Mouse (Mus musculus): Measurements from ENCODE around the gene Fcrl5.
"Not testable (repeated sequence)": the region's sequence is repeated elsewhere in the genome, so short reads cannot be mapped to it uniquely, and the experiment has no call there.

Gene Fcrl5

GRCm38 (mm10) chr3:87435479-87435878, at the start of gene Fcrl5:
TSS of gene Fcrl5 (plus strand) at chr3:87435773.
- DNase-seq, result no peak

- no peak for DNase-seq
Measured at GRCm38 (mm10) chr3:87390935-87391334, 44.6 kb upstream of the Fcrl5 start.

DNA sequence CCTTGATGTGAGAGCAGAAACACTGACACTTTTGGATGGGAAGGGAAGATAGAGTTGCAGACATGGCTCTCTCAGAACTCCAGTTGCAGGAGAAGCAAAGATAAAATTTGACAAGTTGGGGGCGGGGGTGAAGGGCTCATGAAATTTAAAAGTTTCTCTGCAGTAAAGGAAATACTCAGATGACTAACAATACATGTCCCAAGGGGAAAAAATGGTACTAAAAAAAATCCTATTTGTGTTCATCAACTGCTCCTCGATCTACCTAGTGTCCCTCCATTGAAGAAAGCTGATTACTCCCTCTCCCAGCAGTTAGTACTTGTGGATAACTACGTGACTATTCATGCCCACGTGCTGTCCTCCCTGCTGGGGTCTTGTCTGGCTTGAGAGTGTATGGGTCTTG, 36.8 kb upstream of the Fcrl5 start:
- DNase-seq, result no peak

GRCm38 (mm10) chr3:87399906-87400305, 35.7 kb upstream of the Fcrl5 start:
- DNase-seq, result no peak

- DNase-seq, result peak; percentile 38
Measured at GRCm38 (mm10) chr3:87401321-87401720, 34.3 kb upstream of the Fcrl5 start.

DNA sequence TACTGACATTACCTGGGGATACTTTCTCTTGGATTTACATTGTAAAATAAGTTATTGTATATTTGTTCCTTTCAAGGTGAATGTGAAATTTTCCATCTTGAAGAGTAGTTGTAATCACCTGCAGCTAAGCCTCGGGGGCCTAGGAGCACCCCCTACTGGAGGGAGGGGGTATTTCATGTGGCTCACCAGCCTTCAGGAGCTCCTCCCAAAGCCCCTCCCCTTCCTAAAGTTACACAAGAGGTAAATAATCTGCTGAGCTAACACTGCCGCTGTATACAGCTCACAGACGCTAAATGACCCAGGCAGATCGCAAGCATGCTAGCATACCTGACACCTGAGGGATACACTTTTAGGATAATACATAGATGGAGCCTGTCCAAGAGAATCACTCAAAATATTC, 27.4 kb upstream of the Fcrl5 start:
- DNase-seq, result peak; percentile 73

DNA sequence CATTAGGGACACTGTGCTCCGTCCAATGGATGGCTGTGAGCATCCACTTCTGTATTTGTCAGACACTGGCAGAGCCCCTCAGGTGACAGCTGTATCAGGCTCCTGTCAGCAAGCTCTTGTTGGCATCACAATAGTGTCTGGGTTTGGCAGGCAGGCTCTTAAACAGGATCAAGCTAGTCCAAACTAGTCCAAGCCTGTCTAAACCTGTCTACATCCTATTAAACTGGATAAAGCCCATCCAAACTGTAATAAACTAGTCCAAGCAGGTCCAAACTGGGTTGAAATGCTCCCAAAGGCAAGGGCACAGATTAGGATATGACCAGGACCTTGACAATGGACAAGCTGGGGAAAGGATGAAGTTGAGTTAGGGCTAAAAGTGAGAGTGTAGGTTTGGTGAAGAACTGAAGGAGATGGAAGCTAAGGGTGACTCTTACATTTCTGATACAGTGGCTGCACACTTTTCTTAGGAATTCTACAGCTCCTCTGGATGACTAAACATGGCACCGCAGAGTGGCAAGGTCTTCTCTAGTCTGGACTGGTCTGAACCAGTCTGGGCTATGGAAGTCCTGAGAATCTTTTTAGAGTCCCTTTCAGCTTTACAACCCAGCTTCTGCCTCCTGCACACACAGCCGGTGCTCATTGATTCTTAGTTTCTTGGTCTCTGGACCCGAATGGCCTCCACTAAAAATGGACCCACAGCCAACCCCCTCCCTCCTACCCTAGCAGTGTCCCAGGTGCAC, 26.2 kb upstream of the Fcrl5 start:
- no peak for DNase-seq

- DNase-seq, result no peak
Measured at GRCm38 (mm10) chr3:87410605-87411004, 25.0 kb upstream of the Fcrl5 start.

- DNase-seq, result peak; percentile 84
Measured at GRCm38 (mm10) chr3:87411150-87411549, 24.4 kb upstream of the Fcrl5 start.

- DNase-seq, result no peak
Measured at GRCm38 (mm10) chr3:87420645-87421044, 14.9 kb upstream of the Fcrl5 start.

- no peak for DNase-seq
Measured at GRCm38 (mm10) chr3:87422386-87422910, 13.1 kb upstream of the Fcrl5 start.

- no peak for DNase-seq
Measured at GRCm38 (mm10) chr3:87440586-87440985, 5.0 kb downstream of the Fcrl5 start.

DNA sequence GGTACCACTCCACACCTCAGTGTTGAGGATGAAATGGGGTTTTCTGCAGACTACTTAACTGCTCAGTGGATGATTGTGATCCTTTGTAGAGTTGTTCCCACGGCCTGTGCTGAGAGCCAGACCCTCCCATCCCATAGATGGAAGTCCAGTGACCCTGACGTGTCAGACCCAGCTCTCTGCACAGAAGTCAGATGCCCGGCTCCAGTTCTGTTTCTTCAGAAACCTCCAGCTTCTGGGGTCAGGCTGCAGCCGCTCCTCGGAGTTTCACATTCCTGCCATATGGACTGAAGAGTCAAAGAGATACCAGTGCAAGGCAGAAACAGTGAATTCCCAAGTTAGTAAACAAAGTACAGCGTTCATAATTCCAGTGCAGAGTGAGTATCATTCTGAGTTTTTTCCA, 8.4 kb downstream of the Fcrl5 start:
- no peak for DNase-seq

GRCm38 (mm10) chr3:87465454-87465853, 29.9 kb downstream of the Fcrl5 start:
- DNase-seq, result no peak

GRCm38 (mm10) chr3:87467011-87467410, 31.4 kb downstream of the Fcrl5 start:
- DNase-seq, result no peak

- DNase-seq, result no peak
Measured at GRCm38 (mm10) chr3:87467416-87467815, 31.8 kb downstream of the Fcrl5 start.

GRCm38 (mm10) chr3:87477948-87478347, 42.4 kb downstream of the Fcrl5 start:
- not testable (repeated sequence) for DNase-seq

- not testable (repeated sequence) for DNase-seq
Measured at GRCm38 (mm10) chr3:87478596-87478995, 43.0 kb downstream of the Fcrl5 start.

GRCm38 (mm10) chr3:87479230-87479629, 43.7 kb downstream of the Fcrl5 start:
- DNase-seq, result not testable (repeated sequence)

DNA sequence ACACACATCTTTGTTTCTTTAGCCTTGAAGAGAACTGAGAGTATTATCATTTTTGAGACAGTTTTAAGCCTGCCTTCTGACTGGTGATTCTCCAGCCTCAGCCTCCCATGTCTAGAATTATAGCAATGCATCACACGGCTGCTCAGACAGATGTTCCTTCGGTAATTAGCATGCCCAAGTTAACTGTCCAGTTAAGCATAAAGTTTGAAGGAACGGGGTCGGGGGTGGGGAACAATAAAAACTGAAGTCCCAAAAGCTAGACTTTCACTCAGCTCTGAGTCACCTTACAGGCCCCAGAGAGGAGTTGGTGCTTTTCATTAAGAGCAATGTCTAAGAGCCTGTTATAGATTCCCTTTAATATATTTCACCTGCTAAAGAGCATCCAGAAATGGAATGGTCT, 51.8 kb downstream of the Fcrl5 start:
- DNase-seq, result no peak

DNA sequence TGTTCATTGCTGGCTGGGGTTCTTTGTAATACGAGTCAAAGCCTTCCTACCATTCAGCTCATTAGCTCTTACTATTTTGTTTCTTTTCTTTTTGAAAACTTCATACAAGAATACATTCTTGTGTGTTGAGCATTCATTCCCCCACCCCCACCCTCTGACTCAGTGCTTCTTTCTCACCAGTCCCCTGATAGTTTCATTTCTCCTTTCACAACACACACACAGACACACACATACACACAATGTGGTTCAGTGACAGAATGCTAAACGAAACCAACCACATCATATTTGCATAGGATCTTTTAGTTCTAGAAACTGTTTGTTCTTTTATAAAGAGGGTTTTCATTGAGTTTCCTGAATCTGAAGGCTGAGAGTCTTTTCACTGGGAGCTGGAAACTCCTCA, 52.3 kb downstream of the Fcrl5 start:
- DNase-seq, result no peak

DNA sequence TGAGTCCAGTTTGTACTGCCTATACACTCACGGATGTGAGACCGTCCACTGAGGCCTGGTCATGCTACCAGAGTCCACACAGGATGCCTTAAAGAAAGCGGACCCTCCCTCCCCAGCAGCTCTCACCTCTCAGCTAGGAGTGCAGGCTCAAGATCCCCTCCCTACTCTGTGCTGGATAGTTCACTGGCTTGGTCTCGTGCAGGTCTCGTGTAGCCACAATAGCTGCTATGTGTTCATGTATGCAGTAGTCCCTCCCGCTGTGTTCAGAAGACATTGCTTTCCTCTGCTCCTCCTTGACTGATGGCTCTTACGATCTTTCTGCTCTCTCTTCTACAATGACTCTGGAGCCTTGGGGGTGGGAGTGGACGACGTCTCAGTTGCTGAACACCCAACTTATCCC, 62.7 kb downstream of the Fcrl5 start:
- DNase-seq, result no peak

GRCm38 (mm10) chr3:87499072-87499471, 63.5 kb downstream of the Fcrl5 start:
- peak; percentile 82 for DNase-seq

GRCm38 (mm10) chr3:87500088-87501055, 64.8 kb downstream of the Fcrl5 start:
- peak; percentile 73 for DNase-seq
